Comparison of ENCODE assay signal across 8 mouse cellular contexts in the genomic region with DNA sequence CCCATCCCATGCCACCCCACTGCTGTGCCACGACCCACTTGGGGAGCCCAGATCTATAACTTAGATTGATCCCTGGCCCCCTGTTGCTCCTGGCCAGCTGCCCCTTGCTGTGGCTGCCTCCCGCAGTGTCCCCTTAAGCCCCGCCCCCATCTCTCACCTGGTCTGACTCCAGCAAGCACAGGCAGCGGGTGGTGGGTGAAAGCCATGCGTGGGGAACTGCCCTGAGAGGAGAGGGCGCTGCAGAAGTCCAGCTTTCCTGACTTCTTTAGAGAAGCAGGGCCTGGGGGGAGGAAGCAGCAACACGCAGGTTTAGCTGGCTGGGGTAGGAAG. TPM values are rescaled to one million over a fixed set of nuclear protein-coding genes. Genes with fewer than 3 reads are reported as not detected.
DNase-seq lines count a peak whose midpoint lies in the region; ATAC-seq and TF ChIP-seq lines count a peak whose summit lies in the region.

No protein-coding gene starts in this region.

- no peak for DNase-seq in frontal cortex, adult 2 months (ENCODE audit: extremely low spot score in 1 of 2, low spot score in 1 of 2)
- DNase-seq in left cerebral cortex, adult 18-20 months (ENCODE audit: low spot score in 2 of 2), result no peak
- no peak for DNase-seq in Muller cell, postnatal 12 days (ENCODE audit: inconsistent ontology term)

- H3K4me3 ChIP-seq in E14TG2a.4 (replicated peaks; ENCODE audit: low read length), result peak overlapping the region; percentile 60
- peak overlapping the region; percentile 29 for H3K4me3 ChIP-seq in limb, embryonic 13.5 days
- H3K4me3 ChIP-seq in neural tube, embryonic 13.5 days, result no peak overlapping the region

- ATAC-seq in frontal cortex, adult (ENCODE audit: low TSS enrichment), result peak; percentile 14; the same call in 1 of the 2 replicates
- ATAC-seq in granulocyte monocyte progenitor cell, adult 5-6 weeks (replicated peaks; ENCODE audit: poor library complexity, severe bottlenecking), result 0 out of 2 replicates have a peak, but pooled peaks have one; percentile 4
- no peak; the same call in 1 of the 2 replicates for ATAC-seq in limb, embryonic 13.5 days (ENCODE audit: low FRiP score, low read depth)
- no peak for ATAC-seq in neural tube, embryonic 13.5 days (ENCODE audit: low read depth)

- no peak for TF ChIP-seq CTCF in E14TG2a.4 (conservative IDR thresholded peaks at IDR 0.05; ENCODE audit: low read length)

- WGBS in limb, embryonic 13.5 days, result 3% methylated on average over 7 of the region's 7 CpGs
- WGBS in neural tube, embryonic 13.5 days, result 30% methylated on average over 7 of the region's 7 CpGs

- no peaks in the 10 kb centered on the region for H3K9me3 ChIP-seq in E14TG2a.4 (ENCODE audit: low read length)
- no peaks in the 10 kb centered on the region for H3K9me3 ChIP-seq in limb, embryonic 13.5 days
- H3K9me3 ChIP-seq in neural tube, embryonic 13.5 days, result no peaks in the 10 kb centered on the region

- peak overlapping the region; percentile 64 for H3K4me2 ChIP-seq in limb, embryonic 13.5 days (replicated peaks)
- H3K4me2 ChIP-seq in neural tube, embryonic 13.5 days, result peak overlapping the region; percentile 33

- no peaks in the 10 kb centered on the region for H3K36me3 ChIP-seq in E14TG2a.4 (ENCODE audit: insufficient read depth, low read length)
- peaks cover 85% of the 10 kb centered on the region for H3K36me3 ChIP-seq in limb, embryonic 13.5 days
- H3K36me3 ChIP-seq in neural tube, embryonic 13.5 days, result peaks cover 46% of the 10 kb centered on the region; the same call in 1 of the 2 replicates

- H3K9ac ChIP-seq in limb, embryonic 13.5 days, result peak overlapping the region; percentile 64
- H3K9ac ChIP-seq in neural tube, embryonic 13.5 days, result peak overlapping the region; percentile 52

- peak overlapping the region; percentile 100 for H3K27ac ChIP-seq in limb, embryonic 13.5 days
- peak overlapping the region; percentile 94 for H3K27ac ChIP-seq in neural tube, embryonic 13.5 days (replicated peaks)

- peaks cover 57% of the 10 kb centered on the region for H3K4me1 ChIP-seq in E14TG2a.4 (replicated peaks; ENCODE audit: low read depth, low read length)
- H3K4me1 ChIP-seq in limb, embryonic 13.5 days, result peaks cover 96% of the 10 kb centered on the region
- peaks cover 77% of the 10 kb centered on the region for H3K4me1 ChIP-seq in neural tube, embryonic 13.5 days (replicated peaks)

- H3K27me3 ChIP-seq in E14TG2a.4 (ENCODE audit: insufficient read depth, low read length), result peaks cover 60% of the 10 kb centered on the region
- no peaks in the 10 kb centered on the region for H3K27me3 ChIP-seq in limb, embryonic 13.5 days
- H3K27me3 ChIP-seq in neural tube, embryonic 13.5 days, result peaks cover 39% of the 10 kb centered on the region

RNA-seq across cellular contexts. Expression of a gene that starts 0.7 kb away (rescaled TPM):
- 0.36 TPM in 1 of 2 replicates, not detected in the other for polyA plus RNA-seq in frontal cortex, adult 2 months (2012; rRNA removed)
- 11.0 and 17.9 TPM in 2 replicates for total RNA-seq in granulocyte monocyte progenitor cell, adult 5-6 weeks (2014; fragmentation: Nextera tagmentation)
- total RNA-seq in granulocyte monocyte progenitor cell, adult 5-6 weeks (2017), result 4.4 and 4.8 TPM in 2 replicates
- 7.1 and 9.8 TPM in 2 replicates for polyA plus RNA-seq in limb, embryonic 13.5 days (2015; fragmentation: Nextera tagmentation; extraction: Ambion mirVana)
- polyA plus RNA-seq in neural tube, embryonic 13.5 days (2015; fragmentation: Nextera tagmentation; extraction: Ambion mirVana), result 1.4 and 2.2 TPM in 2 replicates
- not detected for total RNA-seq in left cerebral cortex, adult 18-20 months (2021)

RNA-seq across cellular contexts. Expression of a gene that starts 22.3 kb away (rescaled TPM):
- 2.9 and 4.1 TPM in 2 replicates for polyA plus RNA-seq in frontal cortex, adult 2 months (2012; rRNA removed)
- 82.1 and 133 TPM in 2 replicates for total RNA-seq in granulocyte monocyte progenitor cell, adult 5-6 weeks (2014; fragmentation: Nextera tagmentation)
- total RNA-seq in granulocyte monocyte progenitor cell, adult 5-6 weeks (2017), result 65.9 and 73.3 TPM in 2 replicates
- 4.1 and 4.9 TPM in 2 replicates for polyA plus RNA-seq in limb, embryonic 13.5 days (2015; fragmentation: Nextera tagmentation; extraction: Ambion mirVana)
- polyA plus RNA-seq in neural tube, embryonic 13.5 days (2015; fragmentation: Nextera tagmentation; extraction: Ambion mirVana), result 2.8 and 3.6 TPM in 2 replicates
- 1 to 10 TPM; 2.6 TPM for total RNA-seq in left cerebral cortex, adult 18-20 months (2021)

RNA-seq across cellular contexts. Expression of a gene that starts 35.9 kb away (rescaled TPM):
- 79.7 and 79.8 TPM in 2 replicates for polyA plus RNA-seq in frontal cortex, adult 2 months (2012; rRNA removed)
- 92.9 and 98.1 TPM in 2 replicates for total RNA-seq in granulocyte monocyte progenitor cell, adult 5-6 weeks (2014; fragmentation: Nextera tagmentation)
- 46.5 and 59.2 TPM in 2 replicates for total RNA-seq in granulocyte monocyte progenitor cell, adult 5-6 weeks (2017)
- 15.0 and 15.2 TPM in 2 replicates for polyA plus RNA-seq in limb, embryonic 13.5 days (2015; fragmentation: Nextera tagmentation; extraction: Ambion mirVana)
- polyA plus RNA-seq in neural tube, embryonic 13.5 days (2015; fragmentation: Nextera tagmentation; extraction: Ambion mirVana), result 14.1 and 15.1 TPM in 2 replicates
- total RNA-seq in left cerebral cortex, adult 18-20 months (2021), result 10 to 100 TPM; 93.7 to 99.0 TPM

RNA-seq across cellular contexts. Expression of a gene that starts 37.4 kb away (rescaled TPM):
- 143 and 157 TPM in 2 replicates for polyA plus RNA-seq in frontal cortex, adult 2 months (2012; rRNA removed)
- total RNA-seq in granulocyte monocyte progenitor cell, adult 5-6 weeks (2014; fragmentation: Nextera tagmentation), result 76.9 and 123 TPM in 2 replicates
- 73.8 and 95.9 TPM in 2 replicates for total RNA-seq in granulocyte monocyte progenitor cell, adult 5-6 weeks (2017)
- 70.8 and 72.7 TPM in 2 replicates for polyA plus RNA-seq in limb, embryonic 13.5 days (2015; fragmentation: Nextera tagmentation; extraction: Ambion mirVana)
- polyA plus RNA-seq in neural tube, embryonic 13.5 days (2015; fragmentation: Nextera tagmentation; extraction: Ambion mirVana), result 53.6 and 55.5 TPM in 2 replicates
- total RNA-seq in left cerebral cortex, adult 18-20 months (2021), result 100 to 1,000 TPM in 1 of 2 experiments, 10 to 100 TPM in 1; 99.1 to 101 TPM

Comparison
In these comparisons a context has a peak if more than half of its experiments do, and no peak if none do; other contexts are left out.
1. ATAC-seq: peak in frontal cortex, adult (single experiment) and granulocyte monocyte progenitor cell, adult 5-6 weeks (single experiment); none in limb, embryonic 13.5 days (single experiment) and neural tube, embryonic 13.5 days (single experiment).